Comparison of ENCODE assay signal across 8 mouse cellular contexts in genomic region chr2:105675730-105676079, GRCm38 (mm10). TPM values are rescaled to one million over a fixed set of nuclear protein-coding genes. Genes with fewer than 3 reads are reported as not detected.
DNase-seq lines count a peak whose midpoint lies in the region; ATAC-seq and TF ChIP-seq lines count a peak whose summit lies in the region.

No protein-coding gene starts in this region.

- no peak overlapping the region for H3K27ac ChIP-seq in heart, embryonic 13.5 days (replicated peaks)
- no peak overlapping the region for H3K27ac ChIP-seq in ES-E14 (ENCODE audit: insufficient read depth, low read depth, low read length, poor library complexity, severe bottlenecking)
- peak overlapping the region; percentile 81 for H3K27ac ChIP-seq in hindbrain, embryonic 11.5 days (ENCODE audit: low read depth, low read length)
- H3K27ac ChIP-seq in midbrain, embryonic 11.5 days (ENCODE audit: low read depth, low read length) = peak overlapping the region; percentile 22; the same call in 1 of the 2 replicates

- no peak for DNase-seq in heart, adult 9 months (ENCODE audit: low spot score in 2 of 2)
- DNase-seq in ES-E14 (ENCODE audit: low read depth, low spot score) = no peak
- no peak for DNase-seq in hindbrain, embryonic 11.5 days (ENCODE audit: low spot score)
- DNase-seq in midbrain, embryonic 11.5 days (ENCODE audit: low spot score, missing footprints) = no peak
- no peak for DNase-seq in right cerebral cortex, postnatal 10 days (ENCODE audit: low spot score in 2 of 2)
- DNase-seq in T-cell, adult 2 months (ENCODE audit: low spot score) = no peak

- H3K9me3 ChIP-seq in heart, embryonic 13.5 days = no peaks in the 10 kb centered on the region
- H3K9me3 ChIP-seq in ES-E14 (ENCODE audit: control insufficient read depth, insufficient read depth, low read depth, low read length) = no peaks in the 10 kb centered on the region
- no peaks in the 10 kb centered on the region for H3K9me3 ChIP-seq in hindbrain, embryonic 11.5 days (ENCODE audit: control insufficient read depth, low read length)
- no peaks in the 10 kb centered on the region for H3K9me3 ChIP-seq in midbrain, embryonic 11.5 days (ENCODE audit: control insufficient read depth, low read length)

- H3K4me2 ChIP-seq in heart, embryonic 13.5 days = peak overlapping the region; percentile 71
- H3K4me2 ChIP-seq in hindbrain, embryonic 11.5 days (replicated peaks; ENCODE audit: low read depth, low read length) = peak overlapping the region; percentile 57
- peak overlapping the region; percentile 61 for H3K4me2 ChIP-seq in midbrain, embryonic 11.5 days

- in situ Hi-C loops in ES-E14 (cut with MboI; ENCODE audit: low sequenced_read_pairs in 2 of 2, unreplicated experiment in 2 of 2) = no loop called here

- peaks cover 33% of the 10 kb centered on the region for H3K4me1 ChIP-seq in heart, embryonic 13.5 days
- peaks cover 1 to 8% of the 10 kb centered on the region in 2 experiments; a peak in 1 of 4 replicates for H3K4me1 ChIP-seq in ES-E14 (ENCODE audit: control insufficient read depth in 2 of 2, insufficient read depth in 2 of 2, low read length in 2 of 2, poor library complexity in 1 of 2)
- H3K4me1 ChIP-seq in hindbrain, embryonic 11.5 days (replicated peaks; ENCODE audit: control insufficient read depth, insufficient read depth, low read length) = peaks cover 11% of the 10 kb centered on the region
- H3K4me1 ChIP-seq in midbrain, embryonic 11.5 days (ENCODE audit: control insufficient read depth, insufficient read depth, low read length) = no peaks in the 10 kb centered on the region; the same call in 1 of the 2 replicates

- no peak overlapping the region for H3K9ac ChIP-seq in heart, embryonic 13.5 days
- no peak overlapping the region for H3K9ac ChIP-seq in ES-E14 (ENCODE audit: insufficient read depth, low read depth, low read length, poor library complexity, severe bottlenecking)
- peak overlapping the region; percentile 91 for H3K9ac ChIP-seq in hindbrain, embryonic 11.5 days (ENCODE audit: low read depth, low read length)
- H3K9ac ChIP-seq in midbrain, embryonic 11.5 days (ENCODE audit: low read length) = peak overlapping the region; percentile 79; the same call in 1 of the 2 replicates

- ATAC-seq in heart, embryonic 13.5 days (ENCODE audit: extremely low read depth, insufficient number of reproducible peaks, low FRiP score, low TSS enrichment) = no peak
- ATAC-seq in hindbrain, embryonic 11.5 days (ENCODE audit: low FRiP score) = no peak
- ATAC-seq in midbrain, embryonic 11.5 days (ENCODE audit: low FRiP score) = no peak
- ATAC-seq in cerebellum, adult (ENCODE audit: insufficient number of reproducible peaks, low FRiP score, low TSS enrichment) = no peak

- no peaks in the 10 kb centered on the region for H3K36me3 ChIP-seq in heart, embryonic 13.5 days
- no peaks in the 10 kb centered on the region for H3K36me3 ChIP-seq in ES-E14 (ENCODE audit: control insufficient read depth, insufficient read depth, low read length, poor library complexity, severe bottlenecking)
- H3K36me3 ChIP-seq in hindbrain, embryonic 11.5 days (ENCODE audit: control insufficient read depth, insufficient read depth, low read length) = no peaks in the 10 kb centered on the region
- no peaks in the 10 kb centered on the region for H3K36me3 ChIP-seq in midbrain, embryonic 11.5 days (ENCODE audit: control insufficient read depth, insufficient read depth, low read length)

- peaks cover 100% of the 10 kb centered on the region for H3K27me3 ChIP-seq in heart, embryonic 13.5 days (replicated peaks)
- H3K27me3 ChIP-seq in hindbrain, embryonic 11.5 days (ENCODE audit: control insufficient read depth, insufficient read depth, low read length) = peaks cover 50% of the 10 kb centered on the region
- peaks cover 89% of the 10 kb centered on the region for H3K27me3 ChIP-seq in midbrain, embryonic 11.5 days (ENCODE audit: control insufficient read depth, insufficient read depth, low read length)

- 2% methylated on average over 11 of the region's 11 CpGs for WGBS in heart, embryonic 13.5 days
- WGBS in hindbrain, embryonic 11.5 days = 0% methylated on average over 11 of the region's 11 CpGs
- WGBS in midbrain, embryonic 11.5 days = 0% methylated on average over 11 of the region's 11 CpGs

- peak overlapping the region; percentile 51 for H3K4me3 ChIP-seq in heart, embryonic 13.5 days
- H3K4me3 ChIP-seq in ES-E14 (ENCODE audit: insufficient read depth in 1 of 2, low read depth in 1 of 2, low read length in 2 of 2, poor library complexity in 1 of 2, severe bottlenecking in 1 of 2) = peak overlapping the region; percentile 20 to 59
- peak overlapping the region; percentile 58 for H3K4me3 ChIP-seq in hindbrain, embryonic 11.5 days (ENCODE audit: low read depth, low read length)
- H3K4me3 ChIP-seq in midbrain, embryonic 11.5 days (ENCODE audit: low read depth, low read length) = peak overlapping the region; percentile 40

TF ChIP-seq in ES-E14, 5 proteins besides CTCF, POLR2A, EP300 and RAD21:
- TF ChIP-seq MAFK (IDR thresholded peaks at IDR 0.05; ENCODE audit: insufficient read depth, low read depth, low read length) = no peak
- no peak for TF ChIP-seq HCFC1 (IDR thresholded peaks at IDR 0.05; ENCODE audit: borderline replicate concordance, insufficient read depth, low read length)
- peak; percentile 75 for TF ChIP-seq ZNF384 (IDR thresholded peaks at IDR 0.05; ENCODE audit: low read depth, low read length)
- no peak for TF ChIP-seq CHD2 (IDR thresholded peaks at IDR 0.05; ENCODE audit: low read depth, low read length)
- no peak for TF ChIP-seq ZC3H11A (IDR thresholded peaks at IDR 0.05; ENCODE audit: borderline replicate concordance, low read depth, low read length)
TF ChIP-seq in ES-E14: peak in this region for 1.

RNA-seq across cellular contexts. Expression of gene Pax6, which starts 7.0 kb away (rescaled TPM):
- polyA plus RNA-seq in heart, embryonic 13.5 days (2015; fragmentation: Nextera tagmentation; extraction: Ambion mirVana) = 0.09 and 0.19 TPM in 2 replicates
- 4.3 and 7.1 TPM in 2 replicates for total RNA-seq in ES-E14 (2012; rRNA removed)
- 23.9 and 26.8 TPM in 2 replicates for polyA plus RNA-seq in hindbrain, embryonic 11.5 days (2014; fragmentation: Nextera tagmentation; extraction: Ambion mirVana)
- 45.5 and 45.7 TPM in 2 replicates for polyA plus RNA-seq in midbrain, embryonic 11.5 days (2014; fragmentation: Nextera tagmentation; extraction: Ambion mirVana)

Comparison
In these comparisons a context has a peak if more than half of its experiments do, and no peak if none do; other contexts are left out.
1. H3K27ac ChIP-seq: peak in hindbrain, embryonic 11.5 days (single experiment) and midbrain, embryonic 11.5 days (single experiment); none in heart, embryonic 13.5 days (single experiment) and ES-E14 (single experiment).
2. H3K9ac ChIP-seq: peak in hindbrain, embryonic 11.5 days (single experiment) and midbrain, embryonic 11.5 days (single experiment); none in heart, embryonic 13.5 days (single experiment) and ES-E14 (single experiment).
3. RNA of gene Pax6, which starts 7.0 kb away (polyA plus RNA-seq): 45.5 to 45.7 TPM in midbrain, embryonic 11.5 days and 23.9 to 26.8 TPM in hindbrain, embryonic 11.5 days; 0.09 to 0.19 TPM in heart, embryonic 13.5 days; every median in the first group is over 10 times any median in the second.
4. Peak in every context shown above with its lines, with median percentiles within 50 percentile points of each other: H3K4me2 ChIP-seq and H3K4me3 ChIP-seq.